Mouse (Mus musculus) embryonic fibroblast, embryonic 13.5 days (primary cell): ENCODE data around the gene Rarb.

ENCODE experiments used
- CTCF ChIP-seq: IDR thresholded peaks from 2 replicates; pipeline ENCODE4 v1.5.1; 2011; ENCODE audit warnings: mild to moderate bottlenecking, control low read depth, low read length, moderate library complexity, borderline replicate concordance; ENCODE audit not compliant: insufficient read depth
- POLR2A ChIP-seq: IDR thresholded peaks from 2 replicates; pipeline ENCODE4 v1.6.1; 2011; ENCODE audit warnings: low read depth, mild to moderate bottlenecking, control low read depth, low read length, moderate library complexity

GRCm38 (mm10) chr14:16448269-16448987, 370.5 kb downstream of the Rarb start:
- TF ChIP-seq CTCF (no peak), POLR2A (no peak)
